Mouse (Mus musculus) testis, adult 2 months (tissue): Measurements from ENCODE around the gene Mmp27.

Source experiments
- CTCF ChIP-seq: fragments of 200-500 bp; IDR thresholded peaks from 2 replicates; pipeline ENCODE4 v1.5.1; 2012; ENCODE audit warnings: low read depth, mild to moderate bottlenecking, inconsistent platforms, low read length, moderate library complexity; ENCODE audit not compliant: control insufficient read depth, insufficient read depth, insufficient replicate concordance
- POLR2A ChIP-seq: fragments of 200-500 bp; IDR thresholded peaks from 2 replicates; pipeline ENCODE4 v1.6.1; 2012; ENCODE audit warnings: low read depth, mild to moderate bottlenecking, inconsistent platforms, low read length, moderate library complexity; ENCODE audit not compliant: control insufficient read depth

DNA sequence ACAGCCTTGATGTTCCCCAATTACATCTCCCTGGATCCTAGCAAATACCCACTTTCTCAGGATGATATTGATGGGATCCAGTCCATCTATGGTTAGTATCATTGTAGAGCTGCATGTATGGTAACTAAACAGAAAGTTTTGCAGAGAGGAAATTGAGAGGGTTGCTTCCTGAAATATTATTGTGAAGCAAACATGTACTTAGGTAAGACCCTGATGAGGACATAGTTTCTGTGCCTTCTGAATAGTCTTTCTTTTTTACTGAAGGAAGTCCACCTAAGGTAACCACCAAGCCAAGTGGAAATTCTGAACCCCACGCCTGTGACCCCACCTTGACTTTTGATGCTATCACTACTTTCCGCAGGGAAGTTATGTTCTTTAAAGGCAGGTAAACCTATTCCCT is 6.2 kb downstream of the Mmp27 start:
- TF ChIP-seq CTCF (no peak), POLR2A (no peak)
